Mouse (Mus musculus): ENCODE measurements at regions not wholly inside any gene's neighbourhood (a gene's known extent, or its start where the extent isn't known, plus 50 kb on each side); places are given as distances from the start of the nearest gene placed in this dataset.

GRCm38 (mm10) chr4:58632696-58633095 lies 79.0 kb upstream of the Lpar1 start:
- TF ChIP-seq CTCF (IDR thresholded peaks at IDR 0.05; ENCODE audit: low read depth) (no peak), EP300 (optimal IDR thresholded peaks at IDR 0.05) (no peak)

All from stomach, postnatal 0 days (tissue).